Mouse (Mus musculus) embryonic facial prominence, embryonic 11.5 days (tissue): Measurements from ENCODE around the gene Dpysl5. TPM values are rescaled to one million over a fixed set of nuclear protein-coding genes. Genes with fewer than 3 reads are reported as not detected.

Experiments
- ATAC-seq: fragments of 200-750 bp; cut with Nextera tagmentation; replicated peaks from 2 replicates; pipeline ENCODE4 v1.8.0; 2017; ENCODE audit warnings: low read depth; ENCODE audit not compliant: insufficient number of reproducible peaks, low FRiP score, low TSS enrichment
- DNase-seq: peaks from one replicate; pipeline ENCODE4 v3.0.0-alpha.2; 2015; ENCODE audit warnings: low spot score
- H3K27ac ChIP-seq: fragments of 300-500 bp; sonication (generic); replicated peaks from 2 replicates; pipeline ENCODE4 v1.5.1; 2014; ENCODE audit warnings: mild to moderate bottlenecking, low read depth, low read length, control low read depth
- H3K27me3 ChIP-seq: fragments of 300-500 bp; sonication (generic); 2 replicates; pipeline ENCODE4 v1.6.1; 2014; ENCODE audit warnings: mild to moderate bottlenecking, low read length, moderate library complexity, mixed read lengths; ENCODE audit not compliant: control insufficient read depth, insufficient read depth
- H3K36me3 ChIP-seq: fragments of 300-500 bp; sonication (generic); replicated peaks from 2 replicates; pipeline ENCODE4 v1.6.1; 2014; ENCODE audit warnings: low read depth, mild to moderate bottlenecking, low read length, moderate library complexity, mixed read lengths; ENCODE audit not compliant: control insufficient read depth, insufficient read depth
- H3K4me1 ChIP-seq: fragments of 300-500 bp; sonication (generic); 2 replicates; pipeline ENCODE4 v1.6.1; 2014; ENCODE audit warnings: low read length, mixed read lengths; ENCODE audit not compliant: control insufficient read depth, insufficient read depth
- H3K4me2 ChIP-seq: fragments of 300-500 bp; sonication (generic); 2 replicates; pipeline ENCODE4 v1.6.1; 2014; ENCODE audit warnings: low read depth, mild to moderate bottlenecking, control low read depth, low read length, moderate library complexity
- H3K4me3 ChIP-seq: fragments of 300-500 bp; sonication (generic); 2 replicates; pipeline ENCODE4 v1.5.1; 2014; ENCODE audit warnings: low read depth, low read length, control low read depth
- H3K9ac ChIP-seq: fragments of 300-500 bp; sonication (generic); replicated peaks from 2 replicates; pipeline ENCODE4 v1.6.1; 2014; ENCODE audit warnings: mild to moderate bottlenecking, control low read depth, low read length
- H3K9me3 ChIP-seq: fragments of 300-500 bp; sonication (generic); replicated peaks from 2 replicates; pipeline ENCODE4 v1.6.1; 2016; ENCODE audit warnings: mild to moderate bottlenecking, low read length, inconsistent platforms, mixed read lengths; ENCODE audit not compliant: control insufficient read depth
- WGBS: fragments of 180-500 bp; shearing (Covaris S2); extraction: QIAGEN DNeasy Blood & Tissue Kit; methylation state at CpG from one replicate; pipeline ENCODE4 v1.1.7; 2014; 5-methylcytosine and 5-hydroxymethylcytosine counted together
- polyA plus RNA-seq: library from polyadenylated mRNA; unstranded; fragments of >200 nt; fragmentation: Nextera tagmentation; extraction: Ambion mirVana; gene quantifications from 2 replicates; pipeline ENCODE4 v1.2.1, GENCODE M21; 2014

Dpysl5 gene
- polyA plus RNA-seq, 1 experiment from 2014 or later, result 17.6 TPM

DNA sequence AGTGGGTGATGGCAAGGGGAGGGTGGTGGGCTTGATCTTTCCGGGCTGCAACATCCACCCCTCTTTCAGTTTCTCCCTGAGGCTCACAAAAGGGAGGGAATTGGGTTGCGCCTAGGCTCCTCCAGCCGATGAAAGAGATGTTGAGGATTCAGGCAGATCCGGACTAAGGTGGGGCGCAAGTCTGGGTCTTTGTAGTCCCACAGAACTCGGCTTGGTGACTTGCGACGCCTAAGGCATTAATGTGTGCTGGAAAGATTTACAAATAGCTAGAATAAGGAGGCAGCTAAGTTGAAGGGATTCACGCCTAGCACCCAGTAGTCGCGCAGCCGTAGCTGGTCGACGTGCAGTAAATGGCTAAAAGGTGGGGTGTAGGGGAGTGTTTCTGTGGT, 632 bp downstream of the Dpysl5 start:
- Histone ChIP-seq H3K27me3 (peaks cover 26% of the 10 kb centered on the region), H3K27ac (no peak overlapping the region), H3K4me2 (peak overlapping the region; percentile 82), H3K36me3 (no peaks in the 10 kb centered on the region), H3K4me3 (peak overlapping the region; percentile 51), H3K9ac (peak overlapping the region; percentile 60), H3K4me1 (no peaks in the 10 kb centered on the region), H3K9me3 (no peaks in the 10 kb centered on the region)
- 0% methylated on average over 14 of the region's 14 CpGs for WGBS
- ATAC-seq (no peak; the same call in 1 of the 2 replicates), DNase-seq (no peak)

DNA sequence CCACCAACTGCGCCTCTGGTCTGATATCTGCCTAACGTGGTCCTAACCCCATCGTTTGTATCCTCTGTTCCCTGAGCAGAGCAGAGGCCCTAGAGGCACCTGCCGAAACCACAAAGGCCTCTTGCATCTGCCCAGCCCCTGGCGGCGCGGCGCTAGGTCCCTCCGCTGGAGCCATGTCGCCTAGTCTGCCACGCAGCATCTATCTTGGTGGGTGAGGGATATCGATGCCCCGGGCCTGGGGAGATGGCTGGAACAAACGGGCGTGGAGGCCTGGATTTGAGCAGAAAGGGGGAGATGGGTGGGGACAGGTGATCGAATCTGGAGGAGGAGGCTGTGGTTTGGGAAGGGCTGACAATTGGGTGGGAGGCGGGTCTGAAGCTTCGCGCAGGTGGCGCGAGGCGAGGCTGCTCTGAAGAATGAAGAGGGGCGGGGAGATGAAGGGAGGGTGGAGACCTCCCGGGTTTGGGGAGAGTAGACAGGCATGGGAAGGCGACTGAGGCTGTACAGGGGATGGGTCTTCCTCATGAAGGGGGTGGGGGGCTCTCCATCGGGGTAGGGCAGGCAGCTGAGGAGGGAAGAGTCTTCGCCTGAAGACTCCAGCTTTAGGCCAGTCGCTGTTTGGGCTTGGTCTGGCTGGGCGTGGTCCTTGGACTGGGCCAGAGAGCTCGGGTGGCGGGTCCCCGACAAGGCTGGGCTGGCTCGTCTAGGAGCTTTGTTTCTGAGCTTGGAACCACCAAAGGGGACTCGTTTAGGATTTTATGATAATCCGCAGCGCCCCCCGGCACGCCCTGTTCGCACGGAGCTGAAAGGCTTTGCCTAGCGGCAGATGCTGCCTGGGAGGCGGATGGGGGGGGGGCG, 1.3 kb downstream of the Dpysl5 start:
- DNase-seq (peak; percentile 60), ATAC-seq (peak; percentile 31; the same call in 1 of the 2 replicates)
- Histone ChIP-seq H3K9ac (peak overlapping the region; percentile 59), H3K27me3 (peaks cover 26% of the 10 kb centered on the region), H3K4me3 (peak overlapping the region; percentile 51), H3K36me3 (no peaks in the 10 kb centered on the region), H3K27ac (0 out of 2 replicates have a peak overlapping the region, but pooled peaks have one; percentile 22), H3K4me2 (peak overlapping the region; percentile 82), H3K9me3 (no peaks in the 10 kb centered on the region), H3K4me1 (no peaks in the 10 kb centered on the region)
- WGBS, result under 1% methylated on average over 43 of the region's 43 CpGs

DNA sequence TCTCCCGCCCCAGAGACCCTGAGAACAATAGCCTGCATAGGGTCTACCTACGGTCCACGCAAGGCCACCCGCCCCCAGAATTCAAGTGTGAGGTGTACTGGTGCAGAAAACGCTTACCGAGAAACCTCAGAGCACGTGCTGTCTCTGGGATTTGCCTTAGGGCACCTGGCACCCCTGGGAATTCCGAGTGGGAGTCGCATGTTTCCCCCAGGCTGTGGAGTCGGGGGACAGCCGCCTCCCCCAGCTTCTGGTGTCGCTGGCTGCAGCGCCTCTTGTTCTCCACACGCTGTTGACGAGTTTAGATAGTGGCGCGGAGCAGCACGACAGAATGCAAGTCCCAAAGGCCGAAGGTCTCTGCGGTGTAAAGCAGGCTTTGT, 1.9 kb downstream of the Dpysl5 start:
- Histone ChIP-seq H3K27me3 (peaks cover 26% of the 10 kb centered on the region), H3K4me2 (peak overlapping the region; percentile 82), H3K9ac (peak overlapping the region; percentile 59), H3K4me3 (peak overlapping the region; percentile 51), H3K27ac (0 out of 2 replicates have a peak overlapping the region, but pooled peaks have one; percentile 22), H3K36me3 (no peaks in the 10 kb centered on the region), H3K4me1 (no peaks in the 10 kb centered on the region), H3K9me3 (no peaks in the 10 kb centered on the region)
- DNase-seq (peak; percentile 41), ATAC-seq (no peak)
- 1% methylated on average over 20 of the region's 20 CpGs for WGBS

DNA sequence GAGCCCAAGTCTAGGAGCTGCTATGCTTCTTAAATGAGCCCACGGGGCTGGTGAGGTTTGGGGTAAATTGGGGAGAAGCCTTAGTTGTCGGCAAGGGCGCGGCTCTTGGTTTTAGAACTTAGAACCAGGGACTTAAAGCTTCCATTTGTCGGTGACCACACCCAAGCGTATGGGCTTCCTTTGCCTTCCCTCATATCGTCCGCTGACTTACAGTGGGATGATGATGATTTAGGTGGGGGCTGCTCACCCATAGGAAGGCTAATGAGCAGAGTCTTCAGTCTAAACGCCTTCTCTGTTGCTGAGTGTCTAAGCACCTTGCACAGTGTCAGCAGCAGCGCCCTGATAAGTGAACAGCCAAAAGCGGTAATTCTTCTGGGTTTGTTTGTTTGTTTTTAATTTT, 2.3 kb downstream of the Dpysl5 start:
- Histone ChIP-seq H3K27ac (no peak overlapping the region), H3K4me1 (no peaks in the 10 kb centered on the region)
- no peak for ATAC-seq

DNA sequence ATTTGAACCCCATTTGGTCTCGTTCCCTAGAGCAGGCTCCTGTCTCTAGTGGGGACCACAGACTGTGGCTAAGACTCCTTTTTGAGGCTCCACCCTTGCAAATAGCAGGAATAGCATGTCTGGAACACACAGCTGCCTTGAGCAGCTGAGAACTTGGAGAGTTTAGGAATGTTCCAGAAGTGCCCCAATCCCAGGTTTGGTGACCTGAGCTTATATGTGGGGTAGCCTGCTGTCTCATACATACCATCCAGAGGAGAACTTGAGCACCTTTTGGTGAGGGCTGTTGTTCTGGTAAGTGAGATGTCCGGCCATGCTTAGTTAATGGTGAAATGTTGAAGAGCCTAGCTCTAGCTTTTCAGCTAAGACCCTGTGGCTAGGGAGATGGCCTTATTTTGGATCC, 4.9 kb downstream of the Dpysl5 start:
- H3K4me3 ChIP-seq, result no peak overlapping the region
- H3K9ac ChIP-seq, result no peak overlapping the region
- H3K4me2 ChIP-seq, result no peak overlapping the region
- no peaks in the 10 kb centered on the region for H3K4me1 ChIP-seq
- H3K27ac ChIP-seq, result no peak overlapping the region
- no peaks in the 10 kb centered on the region for H3K36me3 ChIP-seq
- ATAC-seq (no peak), DNase-seq (no peak)
- H3K27me3 ChIP-seq, result peaks cover 23% of the 10 kb centered on the region
- 96% methylated on average over 2 of the region's 2 CpGs for WGBS
- no peaks in the 10 kb centered on the region for H3K9me3 ChIP-seq

More for the DNA sequence above, 2.3 kb downstream of the Dpysl5 start:
- peak overlapping the region; percentile 59 for H3K9ac ChIP-seq
- no peaks in the 10 kb centered on the region for H3K36me3 ChIP-seq
- 21% methylated on average over 11 of the region's 11 CpGs for WGBS
- H3K4me3 ChIP-seq, result peak overlapping the region; percentile 51
- DNase-seq, result no peak
- H3K27me3 ChIP-seq, result peaks cover 24% of the 10 kb centered on the region
- H3K9me3 ChIP-seq, result no peaks in the 10 kb centered on the region
- peak overlapping the region; percentile 82 for H3K4me2 ChIP-seq

DNA sequence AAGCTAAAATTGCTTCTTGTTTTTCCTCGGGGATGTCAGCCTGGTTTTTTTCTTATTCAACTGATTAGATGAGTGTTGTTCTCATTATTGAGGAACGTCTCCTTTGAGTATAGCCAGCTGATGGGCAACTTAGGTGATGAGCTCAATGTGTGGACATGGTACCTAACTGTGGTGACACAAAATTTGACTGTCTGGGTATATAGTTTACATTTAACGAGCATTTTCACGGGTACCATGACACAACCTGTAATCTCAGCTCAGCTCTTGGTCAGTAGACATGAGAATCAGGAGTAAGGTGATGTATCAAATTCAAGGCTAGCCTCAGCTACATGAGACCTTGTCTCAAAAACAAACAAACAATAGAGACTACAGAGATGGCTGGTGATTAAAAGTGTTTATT, 6.1 kb downstream of the Dpysl5 start:
- 84% methylated on average over 4 of the region's 4 CpGs for WGBS
- Histone ChIP-seq H3K4me2 (no peak overlapping the region), H3K9ac (no peak overlapping the region), H3K27me3 (peaks cover 15% of the 10 kb centered on the region), H3K27ac (no peak overlapping the region), H3K4me1 (no peaks in the 10 kb centered on the region), H3K36me3 (no peaks in the 10 kb centered on the region), H3K9me3 (no peaks in the 10 kb centered on the region), H3K4me3 (no peak overlapping the region)
- DNase-seq (no peak), ATAC-seq (no peak)

DNA sequence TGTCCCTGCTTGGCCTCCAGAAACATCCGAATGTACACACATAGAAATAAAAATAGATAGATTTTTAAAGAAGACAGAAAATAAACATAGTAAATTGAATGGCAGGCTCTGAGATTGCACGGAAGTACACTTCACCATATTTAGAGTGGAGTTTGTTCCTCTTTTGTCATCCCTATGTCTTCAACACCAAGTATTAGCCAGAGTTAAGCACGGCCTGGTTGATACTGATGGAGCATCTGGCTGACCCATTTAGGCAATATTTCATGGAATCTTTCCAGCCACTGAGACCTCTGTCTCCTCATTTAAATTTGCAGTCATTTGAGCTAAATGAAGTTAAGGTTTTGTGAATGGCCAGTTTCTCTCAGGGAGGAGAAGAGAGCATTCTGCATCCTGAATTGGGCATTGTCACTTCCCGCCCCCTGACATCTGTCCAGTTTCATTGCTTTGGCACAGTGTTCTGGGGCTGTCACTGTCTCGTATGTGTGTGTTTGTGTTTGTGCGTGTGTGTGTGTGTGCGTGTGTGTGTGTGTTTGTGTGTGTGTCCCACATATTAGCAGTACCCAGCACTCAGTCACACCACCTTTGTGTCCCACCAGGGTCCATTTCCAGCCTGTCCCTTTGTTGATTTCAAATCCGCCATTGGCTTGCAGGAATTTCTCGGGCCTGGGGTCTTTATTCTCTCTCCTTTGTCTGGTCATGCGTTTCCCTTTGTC, 6.8 kb downstream of the Dpysl5 start:
- no peaks in the 10 kb centered on the region for H3K36me3 ChIP-seq
- ATAC-seq, result 0 out of 2 replicates have a peak, but pooled peaks have one; percentile 34
- no peak for DNase-seq
- no peaks in the 10 kb centered on the region for H3K9me3 ChIP-seq
- 69% methylated on average over 10 of the region's 10 CpGs for WGBS
- H3K4me1 ChIP-seq, result no peaks in the 10 kb centered on the region
- no peak overlapping the region for H3K27ac ChIP-seq
- no peak overlapping the region for H3K9ac ChIP-seq
- H3K4me3 ChIP-seq, result no peak overlapping the region
- no peak overlapping the region for H3K4me2 ChIP-seq
- peaks cover 8% of the 10 kb centered on the region for H3K27me3 ChIP-seq

DNA sequence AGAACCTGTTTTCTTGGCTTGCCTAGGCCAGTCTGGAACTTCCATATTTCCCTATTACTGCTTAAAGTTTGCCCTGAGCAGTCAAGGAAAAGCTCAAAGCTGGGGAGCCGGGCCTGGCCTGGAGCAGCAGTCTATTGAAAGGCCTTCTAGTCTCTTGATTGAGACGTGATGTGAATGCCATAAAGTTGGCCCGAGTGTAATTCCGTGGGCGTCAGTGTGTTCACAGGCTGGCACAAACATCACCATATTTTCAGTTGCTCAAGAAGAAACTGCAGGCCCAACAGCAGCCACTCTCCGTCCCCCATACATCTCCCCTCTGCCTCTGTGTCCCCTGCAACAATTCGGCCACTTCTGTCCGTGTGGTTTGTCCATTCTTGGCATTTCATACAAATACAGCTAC, 10.6 kb downstream of the Dpysl5 start:
- no peaks in the 10 kb centered on the region for H3K36me3 ChIP-seq
- no peak overlapping the region for H3K4me3 ChIP-seq
- H3K27me3 ChIP-seq, result no peaks in the 10 kb centered on the region
- H3K4me1 ChIP-seq, result no peaks in the 10 kb centered on the region
- 87% methylated on average over 8 of the region's 8 CpGs for WGBS
- no peaks in the 10 kb centered on the region for H3K9me3 ChIP-seq
- H3K9ac ChIP-seq, result no peak overlapping the region
- H3K4me2 ChIP-seq, result no peak overlapping the region
- DNase-seq (no peak), ATAC-seq (no peak)
- no peak overlapping the region for H3K27ac ChIP-seq
